Mouse (Mus musculus) hematopoietic multipotent progenitor cell, adult 10-12 weeks (in vitro differentiated cells): Measurements from ENCODE around the gene Abcg2. TPM values are rescaled to one million over a fixed set of nuclear protein-coding genes. Genes with fewer than 3 reads are reported as not detected.

ENCODE experiments used
- polyA plus RNA-seq: library from polyadenylated mRNA; stranded (reverse); fragments of >175 nt; gene quantifications from 2 replicates; pipeline ENCODE4 v1.2.3, GENCODE M21; 2012; ENCODE audit warnings: low replicate concordance

Gene Abcg2
- 0.34 and 7.9 TPM in 2 replicates for polyA plus RNA-seq

DNA sequence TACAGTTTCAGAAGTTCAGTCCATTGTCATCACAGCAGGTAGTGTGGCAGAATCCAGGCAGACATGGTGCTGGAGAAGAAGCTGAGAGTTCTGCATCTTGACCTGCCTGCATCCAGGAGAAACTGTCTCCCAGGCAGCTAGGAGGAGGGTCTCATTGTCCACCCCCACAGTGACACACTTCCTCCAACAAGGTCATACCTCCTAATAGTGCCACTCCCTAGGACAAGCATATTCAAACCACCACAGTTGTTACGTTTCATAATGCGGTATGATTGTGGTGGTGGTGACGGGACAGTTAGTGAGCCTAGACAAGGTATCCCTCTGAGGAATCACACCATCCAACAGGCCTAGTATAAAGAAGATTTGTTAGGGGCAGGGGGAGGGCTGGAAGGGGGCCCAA, at the start of gene Abcg2:
TSS of gene Abcg2 (plus strand) at position 301 of the 400 bp plus-strand sequence.

Other genes starting within 250 kb of the Abcg2 start
- not detected in 2 replicates for gene Vmn1r30, start 141.1 kb upstream of the Abcg2 start, polyA plus RNA-seq
- gene Vmn1r31, start 109.2 kb upstream of the Abcg2 start, polyA plus RNA-seq: not detected in 2 replicates
- 29.5 and 52.6 TPM in 2 replicates for gene Herc3, start 246.9 kb downstream of the Abcg2 start, polyA plus RNA-seq